Mouse (Mus musculus) left cerebral cortex, adult 8-10 months (tissue): ENCODE measurements at regions not wholly inside any gene's neighbourhood (a gene's known extent, or its start where the extent isn't known, plus 50 kb on each side); places are given as distances from the start of the nearest gene placed in this dataset.
"Not testable (repeated sequence)": the region's sequence is repeated elsewhere in the genome, so short reads cannot be mapped to it uniquely, and the experiment has no call there.

ENCODE experiments used
- DNase-seq, 2 experiments: peaks; one replicate each; pipeline ENCODE4 v3.0.0; 2022; ENCODE audit warnings: low spot score in 2 of 2

- DNase-seq: no peak
Measured at GRCm38 (mm10) chr13:103622324-103622723, 152.1 kb downstream of the Srek1 start.

- not testable (repeated sequence) for DNase-seq
Measured at GRCm38 (mm10) chr13:103620958-103621357, 153.4 kb downstream of the Srek1 start.

GRCm38 (mm10) chr13:103613333-103613725, 161.1 kb downstream of the Srek1 start:
- no peak for DNase-seq

- DNase-seq: no peak
Measured at GRCm38 (mm10) chr13:103612720-103613332, 161.6 kb downstream of the Srek1 start.

DNA sequence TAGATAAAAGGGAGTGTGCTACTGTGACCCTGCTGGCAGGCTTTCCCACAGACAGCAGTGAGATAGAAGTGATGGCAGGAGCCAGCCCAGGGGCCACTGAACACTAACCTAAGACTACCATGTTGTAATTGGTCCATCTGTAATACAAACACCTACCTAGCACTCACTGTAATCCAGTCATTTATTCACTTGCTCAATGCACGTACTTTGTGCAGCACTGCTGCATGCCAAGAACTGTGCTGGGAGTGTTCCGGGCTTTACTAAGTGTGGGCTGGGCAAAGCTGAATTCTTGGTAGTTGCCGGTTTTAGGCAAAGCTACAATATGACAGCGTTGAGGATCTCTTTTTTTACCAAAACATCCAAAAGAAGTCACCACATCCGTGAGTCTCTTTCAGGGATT, 172.1 kb downstream of the Srek1 start:
- no peak for DNase-seq

DNA sequence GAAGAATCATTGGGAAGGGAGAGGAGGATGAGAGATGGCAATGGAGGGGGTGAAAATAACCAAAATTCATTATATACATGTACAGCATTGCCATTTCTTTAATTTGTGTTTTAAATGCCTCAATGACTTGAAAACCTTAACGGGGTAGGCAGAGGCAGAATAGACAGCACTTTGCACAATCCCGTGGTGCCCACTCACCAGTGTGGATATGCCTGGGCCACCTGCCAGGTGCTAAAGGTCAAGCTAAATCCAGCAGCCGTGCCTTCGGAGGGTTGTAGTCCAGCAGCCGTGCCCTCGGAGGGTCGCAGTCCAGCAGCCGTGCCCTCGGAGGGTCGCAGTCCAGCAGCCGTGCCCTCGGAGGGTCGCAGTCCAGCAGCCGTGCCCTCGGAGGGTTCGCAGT, 182.0 kb downstream of the Srek1 start:
- DNase-seq: no peak

GRCm38 (mm10) chr13:103591874-103592273, 182.5 kb downstream of the Srek1 start:
- DNase-seq: no peak

DNA sequence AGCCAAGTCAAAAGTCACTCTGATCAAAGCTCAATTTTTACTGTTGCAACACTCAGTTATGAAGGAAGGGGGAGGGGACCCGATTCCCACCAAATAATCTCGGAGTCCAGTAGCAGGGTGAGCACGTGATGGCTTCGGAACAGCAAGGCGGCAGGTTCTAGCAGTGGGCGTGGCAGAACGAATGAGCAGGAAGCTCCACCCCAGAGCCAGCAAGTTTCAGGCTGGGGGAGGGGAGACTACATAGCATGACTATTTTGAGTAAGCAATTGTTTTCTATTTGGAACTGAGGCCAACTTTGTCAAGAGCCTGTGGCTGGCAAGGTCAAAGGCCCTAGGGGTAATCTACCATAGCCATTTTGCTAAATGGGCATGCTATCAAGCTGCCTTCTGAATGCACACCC, 183.0 kb downstream of the Srek1 start:
- not testable (repeated sequence) for DNase-seq

GRCm38 (mm10) chr13:103589646-103590045, 184.8 kb downstream of the Srek1 start:
- no peak for DNase-seq

DNA sequence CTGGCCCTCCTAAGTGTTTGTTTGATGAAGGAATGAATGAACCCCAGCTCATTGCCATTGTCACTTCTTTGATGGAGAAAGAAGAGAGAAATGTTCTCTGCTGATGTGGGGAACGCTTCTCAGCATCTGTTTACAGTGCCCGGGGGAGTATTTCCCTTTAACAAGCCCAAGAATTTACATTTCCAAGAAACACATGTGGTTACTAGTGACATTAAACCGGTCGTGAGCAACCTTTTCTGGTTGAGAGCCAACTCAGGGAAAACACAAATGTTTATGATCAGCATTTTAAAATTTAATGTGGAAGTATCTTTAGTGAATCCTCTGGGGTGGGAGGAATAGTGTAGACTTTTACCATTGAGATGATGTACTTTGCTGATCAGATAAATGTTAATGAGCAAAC, 197.6 kb downstream of the Srek1 start:
- no peak for DNase-seq

- no peak for DNase-seq
Measured at GRCm38 (mm10) chr13:103564715-103565114, 209.7 kb downstream of the Srek1 start.

GRCm38 (mm10) chr13:103561795-103562705, 212.4 kb downstream of the Srek1 start:
- DNase-seq: no peak

- no peak for DNase-seq
Measured at GRCm38 (mm10) chr13:103558915-103559314, 215.5 kb downstream of the Srek1 start.

- DNase-seq: no peak
Measured at GRCm38 (mm10) chr13:103539577-103539976, 205.3 kb upstream of the Mast4 start.

GRCm38 (mm10) chr13:103513825-103514224, 179.5 kb upstream of the Mast4 start:
- no peak for DNase-seq

DNA sequence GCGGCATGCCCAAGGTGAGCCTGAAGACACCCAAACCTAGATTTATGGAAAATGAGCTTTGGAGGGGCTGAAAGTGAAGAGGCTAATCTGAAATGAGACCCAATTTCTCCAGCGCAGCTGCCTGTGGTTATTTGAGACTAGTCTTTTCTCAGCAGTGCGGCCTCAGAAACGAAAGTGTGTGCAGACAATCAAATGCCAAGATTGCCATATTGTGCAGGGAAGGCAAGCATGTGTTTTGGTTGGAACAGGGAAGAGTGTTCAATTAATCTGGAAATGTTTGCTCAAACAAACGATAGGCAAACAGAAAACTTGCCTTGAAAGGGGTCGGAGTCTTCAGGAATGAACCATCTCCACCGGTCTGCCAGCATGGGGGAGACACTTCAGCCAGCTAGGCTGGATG, 178.2 kb upstream of the Mast4 start:
- DNase-seq: no peak

DNA sequence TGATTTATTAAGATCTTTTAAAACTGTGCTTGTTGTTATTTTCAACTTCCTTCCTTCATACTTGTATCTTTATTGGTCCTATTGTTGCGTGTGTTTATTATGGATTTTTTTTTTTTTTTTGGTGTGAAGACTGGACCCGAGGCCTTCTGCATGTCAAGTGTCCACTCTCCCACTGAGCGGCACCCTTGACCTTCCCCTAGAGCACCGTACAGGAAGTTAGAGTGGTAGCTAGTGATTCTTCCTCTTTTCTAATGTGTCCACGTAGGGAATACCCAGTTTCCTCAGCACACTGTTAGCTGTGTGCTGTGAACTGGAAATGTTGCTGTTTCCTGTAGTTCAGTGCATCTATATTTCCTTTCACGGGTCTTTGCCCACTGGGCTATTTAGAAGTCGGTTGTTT, 170.7 kb upstream of the Mast4 start:
- no peak for DNase-seq

GRCm38 (mm10) chr13:103499376-103499775, 165.1 kb upstream of the Mast4 start:
- no peak for DNase-seq

- no peak for DNase-seq
Measured at GRCm38 (mm10) chr13:103494371-103494770, 160.1 kb upstream of the Mast4 start.

DNA sequence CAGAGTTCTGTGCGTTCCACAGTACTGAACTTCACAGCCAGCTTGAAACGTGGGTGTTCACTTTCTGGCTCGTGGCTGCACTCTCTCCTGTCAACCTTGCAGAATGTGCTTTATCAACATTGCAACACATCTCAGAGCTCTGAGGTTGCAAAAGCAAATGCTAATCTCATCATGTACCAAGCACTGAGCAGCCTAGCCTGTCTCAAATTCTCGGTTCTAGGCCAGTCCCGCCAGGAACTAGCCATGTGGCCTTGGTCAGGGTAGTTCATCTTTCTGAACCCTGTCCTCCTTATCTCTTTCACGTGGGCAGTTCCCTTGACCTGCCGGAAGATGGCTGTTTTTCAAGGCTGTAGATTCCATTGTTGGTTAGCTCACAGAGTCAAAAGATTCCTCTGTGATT, 159.3 kb upstream of the Mast4 start:
- no peak for DNase-seq

DNA sequence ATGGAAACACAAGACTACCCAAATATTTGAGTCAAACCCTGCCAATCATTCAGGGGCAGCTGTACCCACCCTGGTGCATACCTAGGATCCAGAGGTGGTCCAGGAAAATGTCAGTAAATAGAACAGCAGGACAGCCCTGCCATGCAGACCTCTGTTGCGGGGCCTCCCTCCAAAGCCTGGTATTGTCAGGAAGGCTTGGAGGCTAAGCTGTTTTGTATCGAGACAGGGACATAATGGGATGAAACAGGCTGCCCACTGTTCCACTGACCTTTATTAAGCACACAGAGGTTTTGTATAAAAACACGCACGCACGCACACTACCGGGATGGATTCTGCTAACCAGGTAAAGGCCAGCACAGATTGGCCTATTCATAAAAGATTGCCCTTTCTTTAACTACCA, 155.8 kb upstream of the Mast4 start:
- DNase-seq: no peak

GRCm38 (mm10) chr13:103484092-103484491, 149.8 kb upstream of the Mast4 start:
- no peak for DNase-seq

DNA sequence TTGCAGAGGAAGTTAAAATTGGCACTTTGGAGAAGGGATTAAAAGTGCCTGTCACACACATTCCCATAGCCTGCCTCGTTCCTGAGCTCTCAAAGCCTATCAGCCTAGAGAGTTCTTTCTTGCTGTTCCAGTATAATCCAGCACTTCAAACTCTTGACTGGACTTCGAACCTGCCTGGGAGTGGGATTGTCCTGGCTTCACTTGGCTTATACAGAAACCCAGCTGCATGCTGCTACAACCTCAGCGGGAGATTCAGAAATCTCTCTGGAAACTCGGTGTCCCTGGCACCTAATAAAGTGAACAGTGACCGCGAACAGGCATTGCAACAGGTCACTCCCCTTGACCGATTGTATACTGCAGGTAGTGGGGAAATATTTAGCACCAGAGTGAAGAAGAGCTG, 149.1 kb upstream of the Mast4 start:
- DNase-seq: no peak
